In genomic region chr17:27480143-27481103, GRCm38 (mm10) we compare ENCODE assay signal across 9 mouse cellular contexts. TPM values are rescaled to one million over a fixed set of nuclear protein-coding genes. Genes with fewer than 3 reads are reported as not detected.
A peak's percentile ranks its signal among the peaks of the same experiment; 100 is the strongest.
DNase-seq lines count a peak whose midpoint lies in the region; ATAC-seq and TF ChIP-seq lines count a peak whose summit lies in the region.
"Had no signal": no experiment of that assay in that cellular context is flagged by ENCODE, and none has a peak within 500 bp of the region (broad histone marks: within the 10 kb centered on the region; RNA-seq: fewer than 3 reads in every experiment).

No protein-coding gene starts in this region.

- H3K27ac ChIP-seq in liver, embryonic 12.5 days: no peak overlapping the region
- H3K27ac ChIP-seq in neural tube, embryonic 13.5 days (replicated peaks): peak overlapping the region; percentile 59
- no peak overlapping the region for H3K27ac ChIP-seq in gastrocnemius, adult 2 months

- DNase-seq in urinary bladder, adult 2 months (ENCODE audit: low spot score): peak; percentile 29
- no peak for DNase-seq in urinary bladder, postnatal 25 days (ENCODE audit: low spot score)
- peak; percentile 15 to 31 for DNase-seq in heart, postnatal 10 days
- no peak for DNase-seq in gastrocnemius, adult 2 months
- no peak for DNase-seq in thymus, postnatal 10 days (ENCODE audit: low spot score in 2 of 2)
- DNase-seq in c-Kit-positive CD71-positive TER-119-positive erythroid progenitor cells, embryonic 14.5 days (ENCODE audit: low spot score): no peak

- intact Hi-C loops in heart, postnatal 10 days (cut with DNase I): no loop called here
- intact Hi-C loops in gastrocnemius, adult 2 months (cut with DNase I): no loop called here

- no peak overlapping the region for H3K9ac ChIP-seq in liver, embryonic 12.5 days
- H3K9ac ChIP-seq in neural tube, embryonic 13.5 days: peak overlapping the region; percentile 50; the same call in 1 of the 2 replicates

- no peaks in the 10 kb centered on the region for H3K36me3 ChIP-seq in liver, embryonic 12.5 days
- H3K36me3 ChIP-seq in neural tube, embryonic 13.5 days: no peaks in the 10 kb centered on the region
- H3K36me3 ChIP-seq: G1E had no signal

- peaks cover 12% of the 10 kb centered on the region; the same call in 1 of the 2 replicates for H3K4me1 ChIP-seq in liver, embryonic 12.5 days
- peaks cover 37% of the 10 kb centered on the region for H3K4me1 ChIP-seq in neural tube, embryonic 13.5 days (replicated peaks)

- no peaks in the 10 kb centered on the region for H3K9me3 ChIP-seq in liver, embryonic 12.5 days (replicated peaks)
- H3K9me3 ChIP-seq in neural tube, embryonic 13.5 days: peaks cover 3% of the 10 kb centered on the region; the same call in 1 of the 2 replicates

- whole genome bisulfite sequencing in liver, embryonic 12.5 days (ENCODE audit: insufficient replicate concordance): 26% methylated on average over 29 of the region's 29 CpGs
- 56% methylated on average over 29 of the region's 29 CpGs for WGBS in neural tube, embryonic 13.5 days

- TF ChIP-seq CTCF in gastrocnemius, adult 2 months (IDR thresholded peaks at IDR 0.05): no peak

- H3K27me3 ChIP-seq in liver, embryonic 12.5 days (replicated peaks): peaks cover 21% of the 10 kb centered on the region; the same call in 1 of the 2 replicates
- H3K27me3 ChIP-seq in neural tube, embryonic 13.5 days: no peaks in the 10 kb centered on the region

- H3K4me3 ChIP-seq in liver, embryonic 12.5 days: no peak overlapping the region; the same call in 1 of the 2 replicates
- no peak overlapping the region for H3K4me3 ChIP-seq in neural tube, embryonic 13.5 days
- no peak overlapping the region for H3K4me3 ChIP-seq in gastrocnemius, adult 2 months

- no peak for ATAC-seq in liver, embryonic 12.5 days
- 0 out of 2 replicates have a peak, but pooled peaks have one; percentile 21 for ATAC-seq in neural tube, embryonic 13.5 days (ENCODE audit: low read depth)

- peak overlapping the region; percentile 45 for H3K4me2 ChIP-seq in liver, embryonic 12.5 days
- H3K4me2 ChIP-seq in neural tube, embryonic 13.5 days: no peak overlapping the region

RNA-seq across cellular contexts. Expression of gene Grm4, which starts 40.8 kb away (rescaled TPM):
- 0.12 and 0.35 TPM in 2 replicates for polyA plus RNA-seq in urinary bladder, adult 2 months (2012; rRNA removed)
- total RNA-seq in heart, postnatal 10 days (2021): under 1 TPM in 1 of 2 experiments, not detected in 1; 0.20 TPM
- polyA plus RNA-seq in liver, embryonic 12.5 days (2016; fragmentation: Nextera tagmentation; extraction: Ambion mirVana): 0.05 TPM in 1 of 2 replicates, not detected in the other
- polyA plus RNA-seq in neural tube, embryonic 13.5 days (2015; fragmentation: Nextera tagmentation; extraction: Ambion mirVana): 3.5 and 4.3 TPM in 2 replicates
- total RNA-seq in gastrocnemius, adult 2 months (2021): not detected
- polyA plus RNA-seq: G1E had no signal

Comparison
In these comparisons a context has a peak if more than half of its experiments do, and no peak if none do; other contexts are left out.
1. DNase-seq: peak in urinary bladder, adult 2 months (single experiment) and heart, postnatal 10 days (2 of 2); none in urinary bladder, postnatal 25 days (single experiment), gastrocnemius, adult 2 months (single experiment), thymus, postnatal 10 days (0 of 2) and c-Kit-positive CD71-positive TER-119-positive erythroid progenitor cells, embryonic 14.5 days (single experiment).